Mouse (Mus musculus): ENCODE data around the gene Trpc5os.

GRCm38 (mm10) chrX:144523239-144523638 is 66.9 kb downstream of the Trpc5os start:
- TF ChIP-seq EP300 (IDR thresholded peaks at IDR 0.05; ENCODE audit: insufficient read depth, low read depth, low read length) = no peak
- no peak for TF ChIP-seq CTCF (IDR thresholded peaks at IDR 0.05)

All from heart, adult 2 months (tissue).